ENCODE assay signal across 18 mouse cellular contexts in genomic region chr2:145477484-145477883, GRCm38 (mm10).
"Had no signal": no experiment of that assay in that cellular context is flagged by ENCODE, and none has a peak within 500 bp of the region (broad histone marks: within the 10 kb centered on the region; RNA-seq: fewer than 3 reads in every experiment).

No protein-coding gene starts in this region.

- H3K36me3 ChIP-seq: liver, embryonic 15.5 days; lung, embryonic 15.5 days; midbrain, embryonic 15.5 days; neural tube, embryonic 12.5 days; stomach, embryonic 15.5 days had no signal

- H3K4me2 ChIP-seq: liver, embryonic 15.5 days; lung, embryonic 15.5 days; midbrain, embryonic 11.5 days; midbrain, embryonic 15.5 days; neural tube, embryonic 12.5 days; stomach, embryonic 15.5 days had no signal

- H3K27ac ChIP-seq: liver, embryonic 15.5 days; lung, embryonic 15.5 days; macrophage; midbrain, embryonic 15.5 days; neural tube, embryonic 12.5 days; stomach, embryonic 15.5 days; stomach, postnatal 0 days had no signal

- ATAC-seq: liver, postnatal 0 days; lung, postnatal 0 days; midbrain, embryonic 15.5 days had no signal

- H3K9me3 ChIP-seq: liver, embryonic 15.5 days; lung, embryonic 15.5 days; megakaryocyte, embryonic 14.5 days; midbrain, embryonic 15.5 days; neural tube, embryonic 12.5 days; stomach, embryonic 15.5 days had no signal

- H3K4me1 ChIP-seq: liver, embryonic 15.5 days; lung, embryonic 15.5 days; midbrain, embryonic 15.5 days; neural tube, embryonic 12.5 days; stomach, embryonic 15.5 days had no signal

- H3K9ac ChIP-seq: liver, embryonic 15.5 days; liver, postnatal 0 days; lung, embryonic 15.5 days; midbrain, embryonic 15.5 days; neural tube, embryonic 12.5 days; stomach, embryonic 15.5 days had no signal

- H3K4me3 ChIP-seq: liver, embryonic 15.5 days; lung, embryonic 15.5 days; megakaryocyte, embryonic 14.5 days; midbrain, embryonic 15.5 days; neural tube, embryonic 12.5 days; stomach, embryonic 15.5 days had no signal

- H3K27me3 ChIP-seq: liver, embryonic 15.5 days; lung, embryonic 15.5 days; megakaryocyte, embryonic 14.5 days; midbrain, embryonic 15.5 days; neural tube, embryonic 12.5 days; stomach, embryonic 15.5 days had no signal

- DNase-seq: liver, postnatal 0 days; lung, adult 2 months; lung, postnatal 14 days; lung, postnatal 36 days; right cerebral cortex, postnatal 14 days; thymus, adult 2 months; thymus, postnatal 14 days; thymus, postnatal 36 days had no signal
